Mouse (Mus musculus) embryo, embryonic 11.5 days (tissue): Measurements from ENCODE around the gene Kctd15.
A peak's percentile ranks its signal among the peaks of the same experiment; 100 is the strongest.

ENCODE experiments used
- DNase-seq: peaks from one replicate; pipeline ENCODE4 v3.0.0-alpha.2; 2012; ENCODE audit warnings: low read depth, low spot score

Gene Kctd15

DNA sequence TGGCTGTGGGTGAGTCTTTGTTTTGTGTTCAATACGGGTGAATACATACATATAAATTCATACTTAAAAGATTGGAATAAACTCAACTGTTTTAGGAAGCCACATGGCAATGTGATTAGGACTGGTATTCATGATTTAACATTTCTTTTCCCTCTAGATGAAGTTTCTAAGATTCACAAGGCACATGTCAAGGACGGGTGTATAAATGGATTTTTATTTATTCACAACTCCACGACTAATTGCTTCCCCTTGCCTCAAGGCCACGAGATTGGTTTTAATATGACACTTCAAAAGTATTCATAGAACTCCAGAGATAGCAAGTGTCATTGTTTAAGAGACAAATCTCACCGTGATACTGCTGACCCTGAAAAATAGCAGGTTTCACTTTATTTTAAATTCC lies at the start of gene Kctd15:
Gene Kctd15 (minus strand): TSS at position 101 of the 400 bp plus-strand sequence.
- DNase-seq = no peak

DNA sequence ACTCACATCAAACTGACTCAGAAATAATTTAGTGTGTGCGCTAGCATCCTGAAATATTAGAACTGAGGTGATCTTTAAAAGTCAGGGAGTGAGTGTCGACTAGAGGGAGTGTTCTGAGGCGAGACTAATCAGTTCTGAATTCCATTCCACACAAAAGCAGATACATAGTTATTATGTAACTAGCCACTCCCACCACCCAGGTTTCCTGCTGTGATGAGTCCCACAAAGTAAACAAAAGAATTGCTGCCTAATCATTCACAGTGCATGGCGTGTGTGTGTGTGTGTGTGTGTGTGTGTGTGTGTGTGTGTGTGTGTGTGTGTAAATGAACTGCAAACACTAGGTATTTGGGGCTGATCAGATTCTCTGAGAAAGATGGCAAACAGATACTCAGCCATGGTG lies 47.9 kb upstream of the Kctd15 start:
- DNase-seq = no peak

DNA sequence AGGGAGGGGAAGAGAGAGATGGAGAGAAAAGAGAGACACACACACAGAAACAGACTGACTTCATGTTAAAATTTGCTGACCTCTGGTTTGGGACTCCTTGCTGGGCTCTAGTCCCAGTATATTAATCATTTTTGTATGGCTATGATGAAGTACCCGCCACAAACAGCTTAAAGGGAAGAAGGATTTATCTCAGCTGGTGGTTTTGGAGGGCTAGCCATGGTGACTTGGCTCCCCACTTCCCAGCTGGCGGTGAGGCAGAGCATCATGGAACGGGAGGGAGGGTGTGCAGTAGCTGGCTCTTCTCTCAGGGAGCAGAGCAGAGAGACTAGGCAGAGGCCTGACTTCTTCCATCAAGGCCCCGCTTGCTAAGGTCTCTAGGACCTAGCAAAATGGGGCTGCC lies 46.9 kb upstream of the Kctd15 start:
- no peak for DNase-seq

DNA sequence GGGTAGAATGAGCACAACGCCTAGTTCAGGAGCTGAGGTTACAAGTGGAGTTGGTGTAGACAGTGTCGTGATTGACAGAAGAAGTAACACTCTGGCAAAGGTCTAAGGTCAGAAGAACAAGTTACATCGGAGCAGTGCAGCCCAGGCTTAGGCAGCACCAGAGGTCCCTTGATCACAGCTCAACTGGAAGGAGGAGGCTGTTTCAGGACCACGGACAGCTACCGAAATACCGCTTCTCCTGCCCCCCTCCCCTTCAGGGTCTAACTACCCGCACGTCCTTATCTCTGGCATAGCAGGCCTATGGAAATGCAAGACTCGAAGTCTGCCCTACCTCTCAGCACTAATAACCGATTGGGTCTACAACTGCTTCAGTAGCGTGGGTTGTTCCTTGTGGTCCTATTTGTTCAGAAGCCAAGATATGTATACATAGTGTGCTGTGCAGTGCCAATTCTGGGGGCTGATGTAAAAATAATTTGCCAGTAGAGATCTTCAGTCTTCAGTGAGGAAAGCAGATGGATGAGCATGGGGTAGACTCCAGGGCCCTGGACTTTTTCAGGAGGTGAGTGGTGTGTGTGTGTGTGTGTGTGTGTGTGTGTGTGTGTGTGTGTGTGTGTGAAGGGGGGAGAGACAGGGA lies 46.3 kb upstream of the Kctd15 start:
- DNase-seq = peak; percentile 51

DNA sequence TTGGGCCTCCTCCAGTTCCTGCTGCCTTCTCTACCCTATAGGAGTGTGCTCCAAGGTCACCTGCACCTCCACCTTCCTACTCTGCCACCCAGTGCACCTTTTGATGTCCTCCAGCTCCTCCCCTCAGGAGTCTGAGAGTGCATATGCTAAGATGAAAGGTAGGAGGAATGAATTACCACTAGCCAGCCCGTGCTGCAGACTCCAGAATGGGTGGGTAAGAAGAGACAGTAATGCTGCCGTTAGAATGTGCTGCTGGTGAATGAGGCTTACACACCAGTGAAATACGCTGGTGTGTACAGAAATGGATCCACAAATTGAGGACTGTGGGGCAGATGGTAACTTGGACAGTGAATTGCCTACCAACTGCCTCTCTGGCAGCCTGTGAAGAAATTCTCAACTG lies 43.4 kb upstream of the Kctd15 start:
- DNase-seq = no peak

DNA sequence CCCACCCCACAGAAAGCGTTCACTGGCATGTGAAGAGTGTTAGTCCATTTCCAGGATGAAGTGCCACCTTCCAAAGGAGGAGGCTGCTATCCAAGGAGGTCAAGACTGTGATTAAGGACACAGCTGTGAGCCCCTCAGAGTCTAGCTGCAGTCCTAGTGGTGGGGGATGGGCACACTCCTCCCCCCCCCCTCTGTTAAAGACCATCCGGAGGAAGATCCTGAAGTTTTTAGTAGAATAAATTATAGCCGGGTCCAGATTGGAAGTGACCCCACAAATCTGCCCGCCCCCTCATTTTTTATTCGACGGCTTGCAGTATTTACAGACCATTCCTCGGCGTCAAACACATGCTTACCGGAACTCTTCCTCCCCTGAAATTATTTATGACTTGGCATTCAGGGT lies 41.7 kb upstream of the Kctd15 start:
- no peak for DNase-seq

DNA sequence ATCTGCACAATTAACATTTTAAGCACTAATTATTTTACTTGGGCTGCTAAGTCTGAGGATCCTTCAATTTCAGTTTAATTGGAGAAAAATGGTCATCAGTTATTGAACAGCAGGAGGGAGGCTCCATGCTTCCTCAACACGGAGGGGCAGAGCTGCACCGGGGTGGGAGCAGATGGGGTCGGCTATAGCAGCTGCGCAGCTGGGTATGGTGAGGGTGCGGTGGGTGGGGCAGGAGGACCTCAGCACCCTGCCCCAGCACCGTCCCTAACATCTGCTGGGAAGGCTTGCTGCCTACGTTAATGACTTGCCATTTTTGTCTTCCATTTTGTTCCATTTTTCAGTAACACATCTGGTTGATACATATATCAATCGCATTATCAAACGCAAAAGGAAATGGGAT lies 39.6 kb upstream of the Kctd15 start:
- no peak for DNase-seq

DNA sequence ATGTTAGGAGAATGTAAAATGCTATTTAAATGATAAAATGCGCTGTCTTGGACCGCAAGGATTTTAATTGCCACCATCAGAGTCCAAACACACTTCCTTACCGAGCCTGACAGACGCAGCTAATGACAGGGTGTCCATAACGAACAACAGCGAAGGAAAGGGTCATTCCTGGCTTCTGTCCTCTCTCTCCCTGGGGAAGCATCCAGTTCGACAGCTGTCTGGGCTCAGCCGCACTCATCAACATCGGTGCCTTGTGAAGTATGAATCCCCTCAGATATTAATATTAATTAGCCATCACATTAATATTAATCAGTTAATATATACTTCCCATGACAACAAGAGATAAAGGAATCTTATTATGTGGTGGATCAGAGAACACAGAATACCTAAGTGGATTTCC lies 38.4 kb upstream of the Kctd15 start:
- DNase-seq = no peak

DNA sequence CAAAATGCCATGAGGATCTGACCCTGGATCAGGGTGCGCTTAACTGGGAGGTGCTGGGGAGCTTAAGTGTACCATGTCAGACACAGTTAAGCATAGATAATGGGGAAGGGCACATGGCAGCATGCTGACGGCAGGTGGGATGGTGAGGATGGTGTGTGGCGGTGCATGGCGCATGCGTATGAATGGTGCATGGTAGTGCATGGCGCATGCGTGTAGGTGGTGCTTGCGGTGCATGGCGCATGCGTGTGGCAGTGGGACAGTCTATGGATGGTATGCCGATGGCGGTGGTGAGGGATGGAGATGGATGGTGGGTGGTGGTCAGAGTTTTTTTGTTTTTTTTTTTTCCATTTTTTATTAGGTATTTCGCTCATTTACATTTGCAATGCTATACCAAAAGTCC lies 37.4 kb upstream of the Kctd15 start:
- DNase-seq = no peak

DNA sequence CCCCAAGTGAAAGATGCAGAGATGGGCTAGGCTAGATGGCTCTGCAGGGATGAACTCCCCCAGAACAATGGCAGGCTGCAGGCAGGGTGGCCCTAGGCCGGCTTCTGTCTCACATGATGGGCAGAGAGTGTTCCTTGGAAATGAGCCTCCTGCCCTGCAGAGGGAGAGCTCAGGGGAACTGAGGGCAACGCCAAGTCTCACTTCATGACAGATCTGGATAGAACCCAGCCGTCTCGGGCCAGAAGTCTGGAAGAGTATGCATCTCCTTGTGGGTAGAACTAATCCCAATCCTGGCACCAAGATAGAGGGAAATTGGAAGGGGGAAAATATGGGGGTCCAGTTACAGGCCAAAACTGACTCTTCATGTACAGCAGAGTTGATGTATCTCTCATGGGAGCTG lies 36.5 kb upstream of the Kctd15 start:
- no peak for DNase-seq

DNA sequence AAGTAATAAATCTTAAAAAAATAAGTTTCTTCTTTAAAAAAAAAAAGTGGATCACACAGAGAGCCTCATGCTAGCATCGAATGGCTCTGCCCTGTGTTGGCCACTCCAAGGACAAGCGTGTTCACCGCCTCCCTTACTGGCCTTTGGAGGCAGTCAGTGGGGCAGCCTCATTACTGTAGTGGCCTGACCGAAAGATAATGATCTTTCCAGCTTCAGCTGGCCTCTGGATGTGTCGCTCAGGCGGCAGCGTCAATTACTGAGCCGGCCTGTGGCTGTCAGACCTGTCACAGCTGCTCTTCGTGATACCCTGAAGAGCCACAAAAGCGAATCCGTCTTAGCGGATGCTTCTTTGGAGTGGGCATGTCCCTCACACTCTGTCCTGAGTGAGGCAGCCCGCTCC lies 33.6 kb upstream of the Kctd15 start:
- DNase-seq = no peak

DNA sequence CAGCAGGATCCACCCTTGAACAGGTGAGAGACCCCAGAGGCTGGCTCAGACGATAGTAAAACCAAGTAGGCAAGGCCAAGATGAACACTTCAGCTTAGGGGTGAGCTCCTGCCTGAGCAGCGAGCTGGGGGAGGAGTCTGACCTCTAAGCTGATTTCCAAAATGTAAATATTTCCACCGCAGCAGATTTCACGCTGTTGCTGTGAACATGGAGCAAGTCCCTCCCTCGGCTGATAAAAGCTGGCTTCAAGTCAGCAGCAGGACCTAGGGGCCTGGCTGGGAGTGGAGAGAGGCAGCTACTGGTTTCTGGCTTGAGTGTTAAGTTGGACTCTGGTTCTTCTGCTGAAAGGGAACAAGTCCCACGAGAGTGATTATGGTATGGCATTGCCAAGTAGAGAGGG lies 32.5 kb upstream of the Kctd15 start:
- no peak for DNase-seq

DNA sequence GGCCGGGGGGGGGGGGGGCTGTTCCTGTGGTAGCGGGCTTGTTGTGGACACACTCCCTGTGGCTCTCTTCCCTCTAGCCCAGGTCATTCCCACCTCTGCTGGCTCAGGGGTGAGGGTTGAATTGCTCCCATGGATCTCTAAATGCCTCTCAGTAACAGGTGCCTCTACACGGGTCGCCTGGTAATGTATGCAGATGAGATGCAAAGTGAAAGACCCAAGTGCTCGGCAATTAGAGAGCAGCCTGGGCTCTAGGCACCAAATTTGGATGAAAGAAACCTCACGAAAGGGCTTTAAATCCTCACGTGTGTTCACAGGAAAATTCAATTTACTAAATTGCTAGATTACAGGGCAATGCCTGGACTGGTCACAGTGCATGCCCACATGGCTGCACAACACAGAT lies 29.3 kb upstream of the Kctd15 start:
- no peak for DNase-seq

DNA sequence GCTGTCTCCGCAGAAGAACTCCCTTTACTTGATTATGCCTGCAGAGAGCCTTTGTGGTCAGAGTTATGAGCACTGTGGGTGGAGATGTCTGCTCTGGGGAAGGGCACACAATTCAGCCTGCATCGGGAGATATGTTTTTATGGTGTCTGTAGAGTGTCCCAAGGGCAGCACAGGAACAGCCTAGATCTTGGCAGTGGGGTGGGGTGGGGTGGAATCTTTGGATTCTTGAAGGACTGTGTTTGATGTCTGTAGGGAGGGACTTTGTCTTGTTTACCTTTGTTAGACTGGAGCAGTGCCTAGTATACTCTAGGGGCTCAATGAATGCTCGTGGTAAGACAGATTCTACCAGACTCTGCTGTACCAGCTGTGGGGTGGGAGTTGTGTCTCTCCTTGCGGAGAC lies 28.6 kb upstream of the Kctd15 start:
- no peak for DNase-seq

DNA sequence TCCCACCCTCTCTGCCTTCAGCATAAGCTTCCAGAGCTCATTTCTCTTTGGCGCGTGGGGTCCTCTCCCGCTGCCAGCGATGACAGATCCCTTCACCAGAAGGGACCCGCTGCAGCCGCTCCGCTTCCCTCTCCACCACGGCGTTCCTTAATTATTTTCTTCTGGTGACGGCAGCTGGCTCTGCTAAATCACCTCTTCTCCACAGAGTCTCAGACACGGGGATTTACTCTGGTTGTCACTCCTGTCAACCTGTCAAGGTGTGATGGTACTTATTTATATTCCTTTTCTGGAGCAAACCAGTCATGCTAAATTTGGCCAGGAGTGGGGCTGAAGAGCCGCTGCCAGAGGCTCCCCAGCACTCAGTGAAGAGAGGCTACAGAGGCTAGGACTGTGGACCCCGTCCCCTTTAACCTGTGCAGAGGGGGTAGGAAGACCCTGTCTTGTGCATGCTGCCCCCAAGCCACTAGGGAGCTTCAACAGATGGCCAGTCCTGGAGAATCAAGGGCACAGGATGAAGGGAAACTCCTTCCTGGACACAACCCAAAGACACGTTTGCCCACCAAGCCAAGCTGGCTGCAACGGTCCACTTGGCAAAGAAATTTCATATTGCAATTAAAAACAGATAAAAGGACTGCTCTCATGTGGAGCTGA lies 24.4 kb upstream of the Kctd15 start:
- no peak for DNase-seq

DNA sequence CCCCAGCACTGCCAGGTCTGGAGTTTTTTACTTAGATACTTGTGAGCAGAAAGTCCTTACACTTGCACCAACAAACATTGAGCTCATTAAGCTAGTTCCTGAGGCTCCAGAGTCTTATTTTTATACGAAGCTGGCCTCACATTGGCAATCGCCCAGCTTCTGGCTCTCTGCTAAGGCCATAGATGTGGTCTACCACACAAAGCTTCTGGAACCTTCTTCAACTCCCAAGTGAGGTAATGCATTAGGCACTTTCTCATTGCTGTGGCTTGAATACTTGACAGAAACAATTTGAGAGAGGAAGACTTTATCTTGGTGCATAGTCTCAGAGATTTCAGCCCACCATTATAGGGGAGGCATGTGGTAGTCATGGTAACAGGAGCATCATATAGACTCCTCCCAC lies 23.4 kb upstream of the Kctd15 start:
- no peak for DNase-seq

DNA sequence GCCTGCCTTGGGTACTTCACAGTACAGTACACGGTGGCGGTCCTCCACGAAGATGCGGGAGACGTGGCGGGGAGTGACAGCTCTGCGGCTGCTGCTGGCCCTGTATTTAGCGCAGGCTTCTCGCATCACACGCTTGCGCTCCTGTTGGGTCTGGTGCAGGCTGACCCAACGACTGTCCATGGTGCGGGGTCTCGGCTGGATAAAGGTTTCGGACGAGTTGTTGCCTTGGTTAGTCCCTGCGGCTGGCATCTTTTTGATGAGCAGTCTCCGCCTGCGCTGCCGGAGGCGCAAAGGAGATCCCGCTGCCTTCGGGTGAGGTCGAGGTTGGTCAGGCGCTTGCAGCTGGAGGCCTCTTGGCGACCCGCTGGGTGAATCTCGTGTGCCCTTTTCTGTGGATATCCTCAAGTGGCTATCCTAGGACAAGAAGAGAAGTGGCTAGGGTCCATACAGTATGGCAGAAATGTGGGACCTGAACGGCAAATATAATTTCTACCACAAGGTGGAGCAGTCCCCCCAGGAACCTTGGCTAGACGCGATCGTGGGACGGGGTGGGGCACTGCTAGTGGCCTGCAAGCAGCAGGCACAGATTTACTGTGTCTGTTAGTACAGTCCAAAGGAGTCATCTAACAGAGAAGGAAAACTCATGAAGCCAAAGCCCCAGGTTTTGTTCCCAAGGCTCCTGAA lies 19.4 kb upstream of the Kctd15 start:
- peak; percentile 74 for DNase-seq

DNA sequence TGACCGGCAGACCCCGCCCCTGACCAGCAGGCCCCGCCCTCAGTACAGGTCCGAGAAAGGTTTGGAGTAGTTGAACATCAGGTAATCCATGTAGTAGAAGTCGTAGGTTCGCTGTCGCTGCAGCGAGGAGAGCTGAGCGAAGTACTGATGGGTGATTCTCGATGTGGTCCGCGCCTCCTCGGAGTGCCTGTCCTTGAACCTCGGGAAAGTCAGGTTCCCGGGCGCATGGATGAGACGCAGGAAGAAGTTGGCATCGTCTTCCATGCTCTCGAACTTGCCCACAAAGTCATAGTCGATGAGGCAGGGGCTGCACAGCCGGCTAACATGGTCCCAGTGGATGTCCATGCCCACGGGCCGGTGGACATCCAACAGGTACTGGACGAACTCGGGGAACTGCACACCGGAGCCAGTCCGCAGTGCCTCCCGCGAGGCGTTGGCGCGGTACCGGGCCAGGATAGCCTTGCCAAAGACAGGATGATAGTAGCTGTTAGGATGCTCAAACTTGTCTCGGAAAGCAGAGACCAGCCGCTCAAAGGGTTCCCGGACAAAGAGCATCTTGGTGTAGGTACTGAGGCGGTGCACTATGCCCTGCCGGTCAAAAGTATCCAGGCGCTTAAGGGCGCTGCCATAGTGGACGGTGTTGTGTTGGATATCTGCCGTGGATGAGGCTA lies 18.7 kb upstream of the Kctd15 start:
- DNase-seq = no peak

DNA sequence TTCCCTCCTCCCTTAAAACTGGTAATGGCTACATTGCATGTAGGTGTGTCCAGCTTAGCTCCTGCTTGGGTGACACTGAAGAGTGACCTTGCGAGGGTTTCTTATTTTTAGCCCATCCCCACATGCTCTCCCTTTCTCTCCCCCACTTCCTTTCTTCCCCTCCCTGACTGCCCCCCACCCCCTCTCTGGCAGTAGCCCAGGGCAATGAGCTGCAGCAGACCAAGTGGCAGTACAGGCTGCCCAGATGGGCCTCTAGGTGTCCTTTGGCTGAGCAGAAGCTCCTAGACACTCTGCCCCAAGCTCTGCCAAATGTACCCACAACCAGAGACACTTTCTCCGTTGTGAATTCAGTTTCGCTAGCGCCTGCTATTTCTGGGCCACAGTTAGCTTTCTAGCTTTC lies 16.4 kb upstream of the Kctd15 start:
- DNase-seq = no peak

DNA sequence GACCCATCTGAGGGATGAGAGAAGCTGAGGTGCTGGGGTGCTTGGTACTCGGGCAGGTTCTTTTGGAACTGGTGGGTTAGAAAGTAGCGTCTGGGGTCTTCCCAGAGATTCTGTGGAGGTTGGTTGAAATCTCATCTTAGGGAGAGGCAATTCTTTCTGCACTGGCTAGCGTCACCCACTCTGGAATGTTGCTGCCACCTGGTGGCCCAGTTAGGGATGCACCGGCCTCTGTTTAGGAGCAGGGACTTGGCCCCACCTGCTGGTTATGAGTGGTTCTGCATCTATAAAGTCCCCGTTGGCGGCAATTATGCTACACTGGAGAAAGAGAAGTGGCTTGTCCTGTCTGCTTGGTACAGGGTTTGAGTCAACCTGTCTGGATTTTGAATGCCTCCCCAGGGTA lies 15.4 kb upstream of the Kctd15 start:
- DNase-seq = peak; percentile 80

DNA sequence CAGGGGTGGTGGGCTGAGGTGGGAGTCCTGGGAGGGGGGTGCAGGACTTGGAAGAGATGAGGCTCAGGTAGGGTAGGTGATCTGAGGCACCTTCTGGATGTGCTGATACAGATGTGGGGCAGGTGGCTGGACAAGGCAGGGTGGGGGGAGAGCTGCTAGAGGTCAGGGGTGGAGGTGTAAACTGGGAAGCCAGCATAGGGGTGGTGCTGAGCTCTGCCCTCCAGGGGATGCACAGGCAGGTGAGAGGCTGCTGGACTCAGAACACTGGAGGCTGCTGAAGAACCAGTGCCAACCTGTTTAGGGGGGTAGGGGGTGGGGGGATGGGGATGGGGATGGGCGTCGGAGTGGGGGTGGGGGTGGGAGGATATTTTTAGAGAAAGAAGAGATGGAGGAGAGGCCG lies 14.2 kb upstream of the Kctd15 start:
- no peak for DNase-seq

DNA sequence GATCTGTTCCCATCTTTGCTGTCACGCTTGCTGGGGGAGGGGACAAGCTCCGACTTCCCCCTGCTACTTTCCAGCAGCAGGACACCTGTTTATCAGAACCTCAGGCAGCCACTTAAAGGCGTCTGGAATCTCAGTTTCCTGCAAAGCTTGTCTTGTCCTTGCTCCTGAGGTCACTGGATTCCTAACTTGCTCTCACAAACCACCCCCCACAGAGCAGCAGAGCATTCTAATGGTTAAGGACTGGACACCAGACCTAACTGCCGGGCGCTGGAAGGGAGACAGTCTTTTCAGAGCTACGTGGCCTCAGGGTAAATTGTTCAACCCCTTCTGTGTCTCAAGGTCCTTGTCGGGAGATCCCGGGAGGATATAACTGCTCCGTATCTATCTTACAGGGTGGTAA lies 12.8 kb upstream of the Kctd15 start:
- DNase-seq = no peak

DNA sequence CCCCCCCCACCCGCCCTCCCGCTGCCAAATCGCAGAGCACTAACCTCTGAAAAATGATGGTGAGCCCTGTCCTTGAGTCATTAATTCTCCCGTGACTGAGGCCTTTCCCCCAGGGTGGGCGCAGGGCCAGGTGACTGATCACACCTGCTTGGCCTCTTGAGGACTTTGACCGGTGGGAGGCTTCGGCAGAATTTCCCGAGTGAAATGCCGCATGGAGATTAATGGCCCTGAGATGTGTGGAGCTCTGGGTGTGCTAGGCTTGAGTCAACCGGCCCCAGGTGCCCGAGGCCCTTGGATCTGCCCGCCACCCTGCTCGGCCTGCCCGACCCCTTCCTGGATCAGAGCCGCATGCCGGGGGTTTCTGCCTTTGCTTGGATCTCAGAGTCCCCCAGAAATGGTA lies 11.3 kb upstream of the Kctd15 start:
- no peak for DNase-seq
